Comparison of ENCODE assay signal across 8 mouse cellular contexts in the genomic region with DNA sequence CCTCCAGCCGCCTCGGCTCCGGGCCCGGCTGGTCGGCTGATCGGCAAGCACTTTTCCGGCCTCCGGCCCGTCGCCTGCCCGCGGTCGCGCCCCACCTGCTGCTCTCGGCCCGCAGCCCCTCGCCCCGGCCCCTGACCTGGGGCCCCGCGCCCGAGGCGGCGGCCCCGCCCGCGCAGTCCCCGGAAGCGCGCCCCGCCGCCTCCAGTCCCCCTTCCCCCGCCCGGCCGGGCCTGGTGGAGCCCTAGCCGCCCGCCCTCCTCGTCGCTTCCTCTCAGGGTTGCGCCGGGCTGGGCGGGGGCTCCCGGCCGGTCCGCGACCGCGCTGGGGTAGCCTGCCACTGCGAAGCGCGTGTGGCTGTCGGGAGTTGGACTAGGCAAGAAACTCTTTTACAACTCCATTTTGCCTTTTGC. TPM values are rescaled to one million over a fixed set of nuclear protein-coding genes. Genes with fewer than 3 reads are reported as not detected.
DNase-seq lines count a peak whose midpoint lies in the region; ATAC-seq and TF ChIP-seq lines count a peak whose summit lies in the region.

No protein-coding gene starts in this region.

- TF ChIP-seq CTCF in cerebellum, adult 2 months (IDR thresholded peaks at IDR 0.05; ENCODE audit: borderline replicate concordance, insufficient read depth, low read depth, low read length): no peak

- H3K9ac ChIP-seq in forebrain, embryonic 12.5 days: peak overlapping the region; percentile 96
- H3K9ac ChIP-seq in hindbrain, embryonic 11.5 days (ENCODE audit: low read depth, low read length): peak overlapping the region; percentile 93
- H3K9ac ChIP-seq in midbrain, embryonic 16.5 days (ENCODE audit: low read depth, low read length): peak overlapping the region; percentile 97

- peak overlapping the region; percentile 84 for H3K27ac ChIP-seq in cerebellum, adult 2 months (ENCODE audit: insufficient read depth, low read length)
- peak overlapping the region; percentile 100 for H3K27ac ChIP-seq in forebrain, embryonic 12.5 days
- H3K27ac ChIP-seq in hindbrain, embryonic 11.5 days (ENCODE audit: low read depth, low read length): peak overlapping the region; percentile 100
- H3K27ac ChIP-seq in midbrain, embryonic 16.5 days (ENCODE audit: low read length): peak overlapping the region; percentile 99

- H3K4me1 ChIP-seq in cerebellum, adult 2 months (ENCODE audit: control insufficient read depth, insufficient read depth, low read length): peaks cover 5% of the 10 kb centered on the region; the same call in 1 of the 2 replicates
- H3K4me1 ChIP-seq in forebrain, embryonic 12.5 days: peaks cover 40% of the 10 kb centered on the region
- peaks cover 4% of the 10 kb centered on the region; the same call in 1 of the 2 replicates for H3K4me1 ChIP-seq in hindbrain, embryonic 11.5 days (replicated peaks; ENCODE audit: control insufficient read depth, insufficient read depth, low read length)
- H3K4me1 ChIP-seq in midbrain, embryonic 16.5 days (ENCODE audit: control insufficient read depth, insufficient read depth, low read length): peaks cover 41% of the 10 kb centered on the region

- no peak for TF ChIP-seq POLR2A in cerebellum, adult 2 months (IDR thresholded peaks at IDR 0.05; ENCODE audit: borderline replicate concordance, insufficient read depth, low read length)

- no peaks in the 10 kb centered on the region for H3K27me3 ChIP-seq in cerebellum, adult 2 months (ENCODE audit: control insufficient read depth, insufficient read depth, low read length)
- no peaks in the 10 kb centered on the region for H3K27me3 ChIP-seq in forebrain, embryonic 12.5 days
- no peaks in the 10 kb centered on the region for H3K27me3 ChIP-seq in hindbrain, embryonic 11.5 days (ENCODE audit: control insufficient read depth, insufficient read depth, low read length)
- no peaks in the 10 kb centered on the region for H3K27me3 ChIP-seq in midbrain, embryonic 16.5 days (ENCODE audit: control insufficient read depth, insufficient read depth, low read depth, low read length)
- no peaks in the 10 kb centered on the region for H3K27me3 ChIP-seq in splenic B cell, adult 2 months (ENCODE audit: control insufficient read depth, insufficient read depth, low read length, poor library complexity, severe bottlenecking)

- WGBS in cerebellum, adult 2 months: under 1% methylated on average over 44 of the region's 51 CpGs
- WGBS in forebrain, embryonic 12.5 days: under 1% methylated on average over 49 of the region's 51 CpGs
- WGBS in hindbrain, embryonic 11.5 days: under 1% methylated on average over 21 of the region's 51 CpGs
- under 1% methylated on average over 42 of the region's 51 CpGs for WGBS in midbrain, embryonic 16.5 days

- peak in 1 of 2 experiments; percentile 76 for DNase-seq in cerebellum, adult 2 months
- no peak for DNase-seq in cerebellum, adult 11-12 months
- DNase-seq in adrenal gland, postnatal 10 days: peak; percentile 91
- peak; percentile 84 for DNase-seq in hindbrain, embryonic 11.5 days (ENCODE audit: low spot score)
- peak; percentile 91 for DNase-seq in liver
- DNase-seq in splenic B cell, adult 2 months (ENCODE audit: low read depth, low spot score): peak; percentile 90

- peak overlapping the region; percentile 97 for H3K4me3 ChIP-seq in cerebellum, adult 2 months (replicated peaks; ENCODE audit: insufficient read depth, low read depth, low read length)
- peak overlapping the region; percentile 94 for H3K4me3 ChIP-seq in forebrain, embryonic 12.5 days (replicated peaks)
- H3K4me3 ChIP-seq in hindbrain, embryonic 11.5 days (ENCODE audit: low read depth, low read length): peak overlapping the region; percentile 88
- peak overlapping the region; percentile 94 for H3K4me3 ChIP-seq in midbrain, embryonic 16.5 days (ENCODE audit: low read depth, low read length)

- peak overlapping the region; percentile 57 for H3K4me2 ChIP-seq in forebrain, embryonic 12.5 days
- peak overlapping the region; percentile 39 for H3K4me2 ChIP-seq in hindbrain, embryonic 11.5 days (replicated peaks; ENCODE audit: low read depth, low read length)
- H3K4me2 ChIP-seq in midbrain, embryonic 16.5 days (ENCODE audit: low read length): peak overlapping the region; percentile 62

- H3K9me3 ChIP-seq in forebrain, embryonic 12.5 days: no peaks in the 10 kb centered on the region
- H3K9me3 ChIP-seq in hindbrain, embryonic 11.5 days (ENCODE audit: control insufficient read depth, low read length): no peaks in the 10 kb centered on the region
- no peaks in the 10 kb centered on the region for H3K9me3 ChIP-seq in midbrain, embryonic 16.5 days (replicated peaks; ENCODE audit: control insufficient read depth, low read length, poor library complexity, severe bottlenecking)

- ATAC-seq in forebrain, embryonic 12.5 days (ENCODE audit: low FRiP score): peak; percentile 77
- ATAC-seq in hindbrain, embryonic 11.5 days (ENCODE audit: low FRiP score): peak; percentile 78
- ATAC-seq in midbrain, embryonic 16.5 days: peak; percentile 66

- H3K36me3 ChIP-seq in forebrain, embryonic 12.5 days (replicated peaks): peaks cover 20% of the 10 kb centered on the region
- H3K36me3 ChIP-seq in hindbrain, embryonic 11.5 days (ENCODE audit: control insufficient read depth, insufficient read depth, low read length): no peaks in the 10 kb centered on the region
- H3K36me3 ChIP-seq in midbrain, embryonic 16.5 days (ENCODE audit: control insufficient read depth, insufficient read depth, low read length): peaks cover 7% of the 10 kb centered on the region; the same call in 1 of the 2 replicates
- H3K36me3 ChIP-seq in splenic B cell, adult 2 months (ENCODE audit: control insufficient read depth, insufficient read depth, low read length, poor library complexity, severe bottlenecking): peaks cover 1% of the 10 kb centered on the region; the same call in 1 of the 2 replicates

RNA-seq across cellular contexts. Expression of a gene that starts 0.6 kb away (rescaled TPM):
- 55.2 and 58.9 TPM in 2 replicates for polyA plus RNA-seq in cerebellum, adult 2 months (2012; rRNA removed)
- total RNA-seq in adrenal gland, postnatal 10 days (2021): 10 to 100 TPM; 28.9 to 36.6 TPM
- polyA plus RNA-seq in forebrain, embryonic 12.5 days (2016; fragmentation: Nextera tagmentation; extraction: Ambion mirVana): 30.5 and 30.7 TPM in 2 replicates
- 31.0 and 35.0 TPM in 2 replicates for polyA plus RNA-seq in hindbrain, embryonic 11.5 days (2014; fragmentation: Nextera tagmentation; extraction: Ambion mirVana)
- polyA plus RNA-seq in midbrain, embryonic 16.5 days (2015; fragmentation: Nextera tagmentation; extraction: Ambion mirVana): 47.9 and 49.2 TPM in 2 replicates

RNA-seq across cellular contexts. Expression of a gene that starts 0.6 kb away (rescaled TPM):
- 198 and 201 TPM in 2 replicates for polyA plus RNA-seq in cerebellum, adult 2 months (2012; rRNA removed)
- total RNA-seq in adrenal gland, postnatal 10 days (2021): 100 to 1,000 TPM; 352 to 357 TPM
- polyA plus RNA-seq in forebrain, embryonic 12.5 days (2016; fragmentation: Nextera tagmentation; extraction: Ambion mirVana): 331 and 341 TPM in 2 replicates
- polyA plus RNA-seq in hindbrain, embryonic 11.5 days (2014; fragmentation: Nextera tagmentation; extraction: Ambion mirVana): 270 and 295 TPM in 2 replicates
- 273 and 286 TPM in 2 replicates for polyA plus RNA-seq in midbrain, embryonic 16.5 days (2015; fragmentation: Nextera tagmentation; extraction: Ambion mirVana)

RNA-seq across cellular contexts. Expression of a gene that starts 9.9 kb away (rescaled TPM):
- polyA plus RNA-seq in cerebellum, adult 2 months (2012; rRNA removed): 63.2 and 64.2 TPM in 2 replicates
- 10 to 100 TPM in 1 of 2 experiments, 1 to 10 TPM in 1; 9.3 to 14.7 TPM for total RNA-seq in adrenal gland, postnatal 10 days (2021)
- polyA plus RNA-seq in forebrain, embryonic 12.5 days (2016; fragmentation: Nextera tagmentation; extraction: Ambion mirVana): 17.7 and 22.4 TPM in 2 replicates
- polyA plus RNA-seq in hindbrain, embryonic 11.5 days (2014; fragmentation: Nextera tagmentation; extraction: Ambion mirVana): 20.5 and 23.8 TPM in 2 replicates
- polyA plus RNA-seq in midbrain, embryonic 16.5 days (2015; fragmentation: Nextera tagmentation; extraction: Ambion mirVana): 30.2 and 33.6 TPM in 2 replicates

RNA-seq across cellular contexts. Expression of a gene that starts 16.3 kb away (rescaled TPM):
- polyA plus RNA-seq in cerebellum, adult 2 months (2012; rRNA removed): 94.1 and 97.5 TPM in 2 replicates
- total RNA-seq in adrenal gland, postnatal 10 days (2021): 10 to 100 TPM; 20.2 to 28.6 TPM
- polyA plus RNA-seq in forebrain, embryonic 12.5 days (2016; fragmentation: Nextera tagmentation; extraction: Ambion mirVana): 65.0 and 69.8 TPM in 2 replicates
- polyA plus RNA-seq in hindbrain, embryonic 11.5 days (2014; fragmentation: Nextera tagmentation; extraction: Ambion mirVana): 64.5 and 66.4 TPM in 2 replicates
- polyA plus RNA-seq in midbrain, embryonic 16.5 days (2015; fragmentation: Nextera tagmentation; extraction: Ambion mirVana): 149 and 163 TPM in 2 replicates

RNA-seq across cellular contexts. Expression of a gene that starts 32.1 kb away (rescaled TPM):
- polyA plus RNA-seq in cerebellum, adult 2 months (2012; rRNA removed): 247 and 249 TPM in 2 replicates
- total RNA-seq in adrenal gland, postnatal 10 days (2021): 100 to 1,000 TPM; 424 to 480 TPM
- 574 and 659 TPM in 2 replicates for polyA plus RNA-seq in forebrain, embryonic 12.5 days (2016; fragmentation: Nextera tagmentation; extraction: Ambion mirVana)
- polyA plus RNA-seq in hindbrain, embryonic 11.5 days (2014; fragmentation: Nextera tagmentation; extraction: Ambion mirVana): 821 and 840 TPM in 2 replicates
- 434 and 456 TPM in 2 replicates for polyA plus RNA-seq in midbrain, embryonic 16.5 days (2015; fragmentation: Nextera tagmentation; extraction: Ambion mirVana)
